Mouse (Mus musculus) v-Abl transformed pro-B cells (cell line): ENCODE data around the gene Fbxl16.

Experiments
- in situ Hi-C, 2 experiments: fragments of 400-800 bp; cut with MboI; formaldehyde crosslinking; loops; one replicate each; pipeline ENCODE4 v1.15.1; 2025; ENCODE audit not compliant: unreplicated experiment in 2 of 2

The Fbxl16 gene

DNA sequence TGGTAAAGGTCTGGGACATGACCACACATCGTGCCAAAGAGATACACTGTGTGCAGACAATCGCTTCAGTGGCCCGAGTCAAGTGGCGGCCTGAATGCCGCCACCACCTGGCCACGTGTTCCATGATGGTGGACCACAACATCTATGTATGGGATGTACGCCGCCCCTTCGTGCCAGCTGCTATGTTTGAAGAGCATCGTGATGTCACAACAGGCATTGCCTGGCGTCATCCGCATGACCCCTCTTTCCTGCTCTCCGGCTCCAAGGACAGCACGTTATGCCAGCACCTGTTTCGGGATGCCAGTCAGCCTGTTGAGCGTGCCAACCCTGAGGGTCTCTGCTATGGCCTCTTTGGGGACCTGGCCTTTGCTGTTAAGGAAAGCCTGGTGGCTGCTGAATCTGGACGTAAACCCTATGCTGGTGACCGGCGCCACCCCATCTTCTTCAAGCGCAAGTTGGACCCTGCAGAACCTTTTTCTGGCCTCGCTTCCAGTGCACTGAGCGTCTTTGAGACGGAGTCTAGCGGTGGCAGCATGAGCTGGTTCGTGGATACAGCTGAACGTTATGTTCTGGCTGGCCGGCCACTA, 17.2 kb downstream of the Fbxl16 start:
- in situ Hi-C loops = no loop called here

DNA sequence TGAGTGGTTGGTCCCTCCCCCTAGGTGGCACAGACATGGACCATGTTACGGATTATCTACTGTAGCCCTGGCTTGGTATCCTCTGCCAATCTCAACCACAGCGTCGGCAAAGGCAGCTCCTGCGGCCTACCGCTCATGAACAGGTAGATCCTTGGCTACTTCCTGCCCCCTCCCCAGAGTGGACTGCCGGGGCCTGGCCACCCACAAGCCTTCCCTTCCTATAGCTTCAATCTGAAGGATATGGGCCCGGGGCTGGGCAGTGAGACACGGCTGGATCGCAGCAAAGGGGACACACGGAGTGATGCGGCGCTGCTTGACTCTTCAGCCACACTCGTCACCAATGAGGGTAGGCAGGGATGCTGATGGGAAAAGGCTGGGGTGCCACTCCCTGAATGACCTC, 18.1 kb downstream of the Fbxl16 start:
- in situ Hi-C loops = no loop called here

DNA sequence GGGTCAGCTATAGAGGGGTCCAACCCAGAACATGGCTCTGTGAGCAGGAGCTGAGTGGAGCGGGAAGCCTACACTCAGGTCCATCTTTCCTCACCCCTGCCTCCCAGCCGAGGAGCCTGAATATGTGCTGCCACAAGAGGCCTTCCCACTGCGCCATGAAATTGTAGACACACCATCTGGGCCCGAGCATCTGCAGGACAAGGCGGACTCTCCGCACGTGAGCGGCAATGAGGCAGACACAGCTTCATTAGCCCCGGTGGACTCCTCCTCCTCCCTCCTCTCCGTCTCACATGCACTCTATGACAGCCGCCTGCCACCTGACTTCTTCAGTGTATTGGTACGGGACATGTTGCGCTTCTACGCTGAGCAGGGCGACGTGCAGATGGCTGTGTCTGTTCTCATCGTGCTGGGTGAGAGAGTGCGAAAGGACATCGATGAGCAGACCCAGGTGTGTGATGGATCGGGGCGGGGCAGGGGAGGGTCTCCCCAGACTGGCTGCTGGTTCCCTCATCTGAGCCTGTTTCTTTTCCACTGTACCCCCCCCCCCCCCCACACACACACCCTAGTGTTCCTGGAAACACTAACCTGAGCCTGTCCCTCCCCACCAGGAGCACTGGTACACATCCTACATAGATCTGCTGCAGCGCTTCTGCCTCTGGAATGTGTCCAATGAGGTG, 18.8 kb downstream of the Fbxl16 start:
- in situ Hi-C loops = no loop called here

DNA sequence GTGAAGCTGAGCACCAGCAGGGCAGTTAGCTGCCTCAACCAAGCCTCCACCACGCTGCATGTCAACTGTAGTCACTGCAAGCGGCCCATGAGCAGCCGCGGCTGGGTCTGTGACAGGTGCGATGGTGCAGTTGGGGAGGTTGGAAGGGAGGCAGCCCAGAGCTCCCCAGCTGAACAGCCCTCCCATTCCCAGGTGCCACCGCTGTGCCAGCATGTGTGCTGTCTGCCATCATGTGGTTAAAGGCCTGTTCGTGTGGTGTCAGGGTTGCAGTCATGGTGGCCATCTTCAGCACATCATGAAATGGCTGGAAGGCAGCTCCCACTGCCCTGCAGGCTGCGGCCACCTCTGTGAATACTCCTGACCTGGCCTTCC, 19.3 kb downstream of the Fbxl16 start:
- in situ Hi-C loops = no loop called here

DNA sequence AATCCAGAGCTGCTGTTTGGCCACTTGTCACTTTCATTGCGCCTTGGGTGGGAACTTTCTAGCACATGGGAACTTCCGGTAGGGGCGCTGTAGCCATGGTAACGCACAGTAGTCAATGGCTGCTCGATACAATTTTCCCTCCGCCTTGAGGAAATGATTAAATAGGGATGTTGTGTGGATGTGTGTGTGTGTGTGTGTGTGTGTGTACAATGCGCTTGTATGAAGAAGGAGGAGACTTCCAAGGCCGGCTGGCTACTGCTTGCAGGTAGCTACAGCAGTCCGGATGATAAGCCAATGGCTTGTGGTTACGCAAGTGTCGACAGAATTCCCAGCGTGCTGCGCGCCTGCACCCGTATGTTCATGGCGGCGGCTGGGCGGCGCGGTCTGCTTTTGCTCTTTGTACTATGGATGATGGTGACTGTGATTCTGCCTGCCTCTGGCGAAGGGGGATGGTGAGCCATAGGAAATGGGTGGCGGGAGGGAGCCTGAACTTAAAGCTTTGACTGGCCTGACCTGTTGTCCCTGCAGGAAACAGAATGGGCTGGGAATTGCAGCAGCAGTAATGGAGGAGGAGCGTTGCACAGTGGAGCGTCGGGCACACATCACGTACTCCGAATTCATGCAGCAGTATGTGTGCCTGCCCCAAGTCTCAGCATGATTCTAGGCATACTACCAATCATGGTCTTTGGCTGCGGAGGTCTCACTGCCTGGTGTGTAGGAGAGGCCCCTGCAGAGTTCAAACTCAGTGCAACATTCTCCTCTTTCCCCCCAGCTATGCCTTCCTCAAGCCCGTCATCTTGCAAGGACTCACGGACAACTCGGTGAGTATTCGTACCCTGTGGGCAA, 20.1 kb downstream of the Fbxl16 start, which contains the start of gene Jmjd8:
TSS of gene Jmjd8 (plus strand) at position 156 of the 846 bp plus-strand sequence.
- in situ Hi-C loops = no loop called here

DNA sequence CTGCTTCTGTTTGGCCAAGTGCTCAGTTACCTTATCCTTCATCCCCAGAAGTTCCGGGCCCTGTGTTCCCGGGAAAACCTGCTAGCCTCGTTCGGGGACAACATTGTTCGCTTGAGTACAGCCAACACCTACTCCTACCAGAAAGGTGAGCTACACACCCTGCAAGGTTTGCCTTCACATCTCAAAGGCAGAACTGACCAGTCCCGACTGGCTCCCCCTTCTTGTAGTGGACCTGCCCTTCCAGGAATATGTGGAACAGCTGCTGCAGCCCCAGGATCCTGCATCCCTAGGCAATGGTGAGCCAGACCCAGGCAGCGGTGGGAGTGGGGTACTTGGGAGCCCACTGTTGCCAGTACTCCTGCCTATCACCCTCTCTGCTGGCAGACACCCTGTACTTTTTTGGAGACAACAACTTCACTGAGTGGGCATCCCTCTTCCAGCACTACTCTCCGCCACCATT, 20.7 kb downstream of the Fbxl16 start:
- in situ Hi-C loops = no loop called here

DNA sequence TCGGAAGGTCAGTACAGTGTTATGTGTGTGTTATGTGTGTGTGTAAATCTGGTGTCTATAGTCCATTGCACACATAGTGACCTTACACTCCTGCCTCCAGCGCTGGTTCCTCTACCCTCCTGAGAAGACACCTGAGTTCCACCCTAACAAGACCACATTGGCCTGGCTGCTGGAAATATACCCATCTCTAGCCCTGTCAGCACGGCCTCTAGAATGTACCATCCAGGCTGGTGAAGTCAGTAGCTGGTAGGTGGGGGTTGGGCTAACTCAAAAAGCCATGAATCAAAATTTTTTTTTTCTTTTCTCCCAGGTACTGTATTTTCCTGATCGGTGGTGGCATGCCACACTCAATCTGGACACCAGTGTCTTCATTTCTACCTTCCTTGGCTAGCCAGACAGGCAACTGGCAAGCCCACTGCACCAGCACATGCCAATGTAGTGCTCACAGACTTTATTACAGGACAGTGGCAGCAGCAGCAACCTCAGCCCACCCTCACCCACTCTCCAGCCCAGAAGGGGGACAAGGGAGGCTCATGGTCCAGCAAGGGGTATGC, 21.4 kb downstream of the Fbxl16 start:
- in situ Hi-C loops = no loop called here

DNA sequence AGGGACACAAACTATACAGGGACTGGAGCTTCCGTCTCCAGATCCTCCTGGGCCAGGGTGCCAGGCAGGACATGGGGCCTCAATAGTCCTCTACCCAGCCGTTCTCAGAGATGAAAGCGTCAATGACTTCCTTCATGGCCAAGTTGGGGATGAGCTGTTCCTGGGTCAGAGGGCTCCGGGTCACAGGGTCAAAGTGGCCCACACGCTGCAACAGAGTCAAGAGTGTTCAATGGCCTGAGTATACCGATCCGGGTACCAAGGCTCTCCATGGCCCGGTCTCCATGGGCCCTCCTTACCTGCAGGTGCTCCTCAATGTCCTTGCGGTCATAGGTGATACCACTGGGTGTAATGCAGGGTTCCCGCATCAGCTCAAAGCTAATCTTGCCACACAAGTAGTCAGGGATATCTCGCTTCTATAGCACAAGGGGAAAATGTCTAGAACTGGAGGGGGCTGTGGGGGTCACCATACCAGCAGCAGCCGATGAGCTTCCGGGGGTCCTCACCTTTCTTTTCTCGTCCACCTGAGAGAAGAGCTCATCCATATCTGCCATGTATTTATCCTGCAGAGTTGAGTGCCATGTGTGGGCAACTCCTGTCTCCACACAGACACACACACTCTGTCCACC, 22.0 kb downstream of the Fbxl16 start:
- in situ Hi-C loops = no loop called here

DNA sequence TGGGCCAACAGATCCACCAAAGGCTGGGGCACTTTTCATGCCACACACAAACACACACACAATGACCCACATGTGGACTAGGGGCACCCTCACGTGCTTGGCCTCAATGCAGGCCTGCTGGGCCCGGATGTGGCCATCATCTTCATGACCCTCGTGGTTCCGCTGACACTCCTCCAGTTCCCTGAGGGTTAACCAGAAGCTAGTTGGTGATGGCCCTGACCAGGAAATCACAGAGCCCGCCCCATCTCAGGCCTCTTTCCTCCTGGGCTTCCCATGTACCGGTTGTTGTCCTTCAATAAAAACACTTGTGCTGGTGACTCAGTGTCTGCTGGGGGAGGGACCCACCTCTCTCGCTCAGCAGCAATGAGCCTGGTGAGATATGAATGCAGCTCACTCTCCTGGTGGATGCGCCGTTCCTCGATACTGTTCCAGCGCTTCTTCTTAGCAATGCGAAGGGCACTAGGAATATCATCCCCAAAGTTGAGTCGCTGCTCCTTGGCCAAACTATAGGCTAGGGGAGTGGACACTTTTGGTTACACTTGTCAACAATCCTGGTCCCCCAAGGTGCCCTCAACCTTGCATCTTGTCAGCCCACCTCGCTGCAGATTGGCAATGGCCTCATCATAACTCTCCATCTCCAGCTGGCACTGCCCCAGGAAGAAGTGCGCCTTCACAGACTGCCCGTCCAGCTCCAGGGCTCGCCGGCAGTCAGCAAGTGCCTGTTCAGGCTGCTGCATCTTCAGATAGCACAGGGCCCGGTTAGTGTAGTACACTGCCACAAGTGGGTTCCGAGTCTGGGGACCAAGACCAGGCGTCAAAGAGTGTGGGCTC, 22.8 kb downstream of the Fbxl16 start:
- in situ Hi-C loops = no loop called here

DNA sequence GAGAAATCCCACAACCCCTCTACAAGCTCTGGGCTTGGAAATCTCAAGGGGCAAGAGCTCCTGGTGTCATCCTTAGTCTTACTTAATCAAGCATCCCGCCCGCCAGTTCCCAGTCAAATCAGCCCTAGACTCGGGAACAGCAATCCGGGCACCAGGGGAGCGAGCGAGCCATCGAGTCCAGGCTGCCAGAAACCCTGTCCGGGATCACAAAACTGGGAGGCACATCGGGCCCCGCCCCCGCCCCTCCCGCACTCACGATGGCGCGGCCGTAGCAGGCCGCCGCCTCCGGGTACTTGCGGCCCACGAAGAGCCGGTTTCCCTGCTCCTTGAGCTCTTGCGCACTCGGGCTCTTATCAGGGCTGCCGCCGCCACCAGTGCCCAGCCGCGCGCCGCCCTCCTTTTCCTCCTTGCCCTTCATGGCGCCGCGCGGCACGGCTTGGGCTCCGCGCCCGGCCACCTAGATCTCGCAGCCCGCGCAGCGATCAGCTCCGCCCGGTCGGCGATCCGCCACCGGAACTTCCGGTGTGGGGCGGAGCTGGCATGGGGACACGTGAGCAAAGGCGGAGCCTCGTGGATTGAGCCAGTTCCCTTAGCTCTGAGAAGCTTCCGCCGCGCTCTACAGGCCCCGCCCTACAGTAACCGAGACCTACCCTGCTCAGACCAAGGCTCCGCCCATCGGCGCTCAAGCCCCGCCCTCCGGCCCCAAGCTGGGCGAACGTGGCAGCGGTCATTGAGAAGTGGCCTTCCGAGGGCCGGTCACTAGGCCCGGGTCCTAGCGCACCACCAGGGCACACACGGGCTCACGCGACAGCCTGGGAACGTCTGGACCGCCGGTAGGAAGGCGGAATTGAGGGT, 23.8 kb downstream of the Fbxl16 start:
- in situ Hi-C loops = no loop called here

DNA sequence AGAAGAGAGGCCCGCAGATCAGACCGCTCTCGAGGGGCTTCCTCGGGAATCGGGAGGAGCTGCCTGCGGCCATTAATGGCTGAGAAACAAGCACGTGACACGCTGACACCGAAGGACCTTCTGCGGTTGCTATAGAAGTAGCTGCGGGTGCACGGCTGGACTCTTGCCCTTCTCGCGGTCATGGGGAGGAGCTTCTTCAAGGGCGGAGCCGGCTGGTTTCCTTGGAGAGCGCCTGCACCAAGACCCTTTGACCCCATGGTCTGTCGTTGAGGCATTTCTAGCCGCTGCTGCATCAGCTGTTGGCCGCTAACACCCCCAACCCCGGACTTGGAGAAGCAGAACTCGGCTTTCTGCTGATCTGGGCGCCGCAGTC, 24.4 kb downstream of the Fbxl16 start, which contains the start of gene Stub1:
TSS of gene Stub1 (minus strand) at position 114 of the 373 bp plus-strand sequence.
- in situ Hi-C loops = no loop called here

DNA sequence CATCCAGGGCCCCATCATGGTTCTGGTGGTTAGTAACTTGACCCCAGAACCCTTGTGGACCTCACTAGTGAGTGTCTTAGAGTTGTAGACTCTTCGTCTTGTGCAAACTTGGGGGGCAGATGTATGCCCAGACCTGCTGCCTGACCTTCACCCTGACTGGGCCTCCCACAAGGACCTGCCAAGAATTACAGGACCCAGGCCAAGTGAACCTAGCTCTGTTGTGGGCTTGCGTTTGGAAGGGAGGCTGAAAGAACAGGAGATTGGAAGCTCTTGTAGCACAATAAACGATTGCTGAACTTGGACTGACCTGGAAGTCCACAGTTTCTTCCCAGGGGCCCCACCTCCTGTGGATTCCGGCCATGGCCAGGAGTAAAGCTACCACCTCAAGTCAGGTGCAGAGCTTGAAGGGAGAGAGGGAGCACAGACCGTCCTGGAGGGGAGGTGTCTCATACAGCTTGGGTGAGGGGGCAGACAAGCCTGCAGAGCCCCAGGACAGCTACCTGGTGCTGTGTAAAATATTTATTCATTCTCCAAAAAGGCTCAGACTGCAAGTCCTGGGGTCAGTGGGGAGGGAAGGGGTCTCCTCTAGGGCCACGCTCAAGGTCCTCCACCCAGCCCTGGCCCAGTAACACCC, 25.2 kb downstream of the Fbxl16 start:
- in situ Hi-C loops = no loop called here

DNA sequence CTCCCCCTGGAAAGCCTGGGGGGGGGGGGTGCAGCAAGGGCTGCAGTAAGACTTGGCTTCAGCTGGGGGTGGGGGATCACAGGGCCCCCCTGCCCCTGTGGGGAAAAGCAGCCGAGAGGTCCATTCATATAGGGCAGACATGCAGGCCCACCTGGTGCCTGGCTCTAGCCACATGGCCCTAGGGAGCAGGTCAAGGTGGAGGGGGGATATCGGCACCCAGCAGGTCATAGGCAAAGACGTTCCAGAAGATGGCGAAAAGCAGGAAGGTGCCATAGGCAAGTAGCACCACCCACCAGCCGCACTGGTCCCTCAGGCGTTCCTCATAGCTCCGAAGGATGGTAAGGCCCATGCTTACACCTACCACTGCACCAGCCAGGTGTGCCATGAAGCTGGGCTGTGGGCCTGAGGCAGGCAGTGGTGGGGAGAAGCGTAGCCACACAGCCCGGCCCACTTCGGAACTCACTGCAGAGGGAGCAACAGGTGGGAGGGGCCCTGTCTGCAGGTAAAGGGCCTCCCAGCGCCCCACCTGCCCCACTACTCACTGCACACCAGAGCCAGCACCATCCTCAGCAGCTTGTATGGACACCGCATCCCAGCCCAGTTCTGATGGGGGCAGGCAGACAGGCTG, 25.8 kb downstream of the Fbxl16 start:
- in situ Hi-C loops = loop anchor here in 1 of 2 experiments (5.0 kb wide), 1 partner anchor 38 kb away; no protein-coding TSS in a partner anchor

DNA sequence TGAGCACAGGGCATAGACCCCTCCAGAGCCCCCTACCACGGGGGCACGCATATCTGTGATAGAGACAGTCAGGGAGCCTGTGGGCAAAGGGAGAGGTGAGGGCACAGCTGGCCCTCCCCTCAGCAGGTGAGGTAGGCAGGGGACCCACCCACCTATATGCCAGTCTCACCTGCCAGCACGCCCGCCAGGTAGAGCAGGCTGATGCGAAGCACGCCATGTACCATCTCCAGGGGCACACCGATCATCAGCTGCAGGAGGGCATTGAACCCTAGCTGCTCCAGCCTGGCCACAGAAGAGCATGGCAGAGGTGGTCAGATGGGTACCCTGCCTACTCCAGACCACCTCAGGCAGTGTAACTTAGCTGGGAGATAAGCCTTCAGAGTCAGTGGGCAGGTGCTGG, 26.4 kb downstream of the Fbxl16 start:
- in situ Hi-C loops = loop anchor here in 1 of 2 experiments (5.0 kb wide), 1 partner anchor 37 kb away; no protein-coding TSS in a partner anchor

DNA sequence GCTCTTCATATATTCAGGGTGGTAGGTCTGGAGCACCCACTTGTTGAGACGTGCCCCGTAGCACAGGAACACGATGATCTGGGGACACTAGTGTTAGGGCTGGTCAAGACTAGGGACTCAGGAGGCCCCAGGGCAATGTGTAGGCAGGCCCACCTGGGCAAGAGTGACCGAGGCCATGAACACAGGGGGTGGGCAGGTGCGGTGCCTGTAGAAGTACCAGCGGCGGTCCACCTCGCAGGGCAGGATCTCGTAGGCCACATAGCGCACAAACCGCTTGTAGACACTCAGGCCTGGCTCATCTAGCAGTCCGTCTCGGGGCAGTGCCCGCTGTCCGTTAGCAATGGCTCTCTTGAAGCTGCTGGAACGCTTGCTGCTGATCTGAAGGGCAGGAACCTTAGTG, 26.9 kb downstream of the Fbxl16 start:
- in situ Hi-C loops = loop anchor here in 1 of 2 experiments (5.0 kb wide), 1 partner anchor 36 kb away; no protein-coding TSS in a partner anchor

DNA sequence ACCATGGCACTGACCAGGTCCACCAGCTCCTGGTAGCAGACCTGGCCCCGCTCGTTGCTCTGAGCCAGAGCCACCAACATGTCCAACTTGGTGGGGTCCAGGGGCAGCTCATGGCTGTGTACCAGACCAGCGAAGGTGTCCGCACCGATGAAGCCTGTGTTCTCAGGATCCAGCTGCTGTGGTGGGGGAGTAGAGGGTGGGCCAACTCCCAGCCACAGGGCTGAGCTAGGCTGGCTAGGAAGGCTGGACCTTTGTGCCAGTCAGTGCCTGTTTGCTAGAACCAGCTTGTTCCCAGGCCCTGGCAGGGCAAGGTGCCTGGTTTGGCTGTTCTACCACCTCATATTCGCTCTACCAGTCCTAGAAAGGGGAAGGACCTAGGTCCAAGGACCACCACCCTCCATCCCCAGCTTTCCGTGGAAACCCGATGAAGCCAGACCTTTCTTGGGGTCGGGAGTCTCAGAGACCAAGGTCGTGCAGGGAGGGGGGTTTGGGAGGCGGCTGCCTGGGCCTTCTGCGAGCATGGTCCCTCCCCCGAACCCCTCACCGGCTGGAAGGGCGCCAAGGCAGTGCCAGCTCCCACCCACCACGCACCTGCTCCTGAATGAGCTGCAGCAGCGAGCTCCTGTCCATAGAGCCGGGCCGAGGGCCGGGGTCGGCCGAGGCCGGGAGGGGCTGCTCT, 27.7 kb downstream of the Fbxl16 start:
- in situ Hi-C loops = loop anchor here in 1 of 2 experiments (5.0 kb wide), 1 partner anchor 36 kb away; no protein-coding TSS in a partner anchor

DNA sequence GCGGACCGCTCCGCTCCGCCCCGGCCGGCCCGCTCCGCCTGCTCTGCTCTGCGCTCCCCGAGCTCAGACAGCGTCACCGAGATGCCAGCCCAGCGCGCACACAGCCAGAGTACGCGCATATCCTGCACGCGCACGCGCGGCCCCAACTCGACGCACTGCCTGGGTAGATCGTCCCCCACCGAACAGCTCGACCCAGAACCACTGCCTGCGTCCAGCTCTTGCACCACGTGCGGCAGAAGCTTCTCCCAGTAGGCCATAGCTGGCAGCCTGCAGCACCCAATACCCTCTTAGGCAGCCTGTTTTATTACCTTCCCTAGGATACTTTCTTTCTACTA, 28.2 kb downstream of the Fbxl16 start, which contains the start of gene Rhbdl1:
TSS of gene Rhbdl1 (minus strand) at position 220 of the 335 bp plus-strand sequence.
- in situ Hi-C loops = loop anchor here in 1 of 2 experiments (5.0 kb wide), 1 partner anchor 35 kb away; no protein-coding TSS in a partner anchor
